ENCODE assay signal across 8 mouse cellular contexts in genomic region chr15:78913632-78914090, GRCm38 (mm10). TPM values are rescaled to one million over a fixed set of nuclear protein-coding genes. Genes with fewer than 3 reads are reported as not detected.
DNase-seq lines count a peak whose midpoint lies in the region; ATAC-seq and TF ChIP-seq lines count a peak whose summit lies in the region.

Gene Pdxp, plus strand, starts transcription at chr15:78913919.

- TF ChIP-seq POLR2A in thymus, adult 2 months (IDR thresholded peaks at IDR 0.05; ENCODE audit: control insufficient read depth, extremely low read depth, insufficient read depth, low read length, poor library complexity) = peak; percentile 90

- in situ Hi-C loops in Patski (cut with MboI; ENCODE audit: low pct_unique_long_range_greater_than_20kb) = no loop called here

- peak within 1 kb of the TSS; percentile 64 for H3K9ac ChIP-seq in lung, embryonic 15.5 days

- peak; percentile 89 for DNase-seq in Patski (ENCODE audit: low read depth, low spot score)
- peak; percentile 99 for DNase-seq in cerebellum, adult 9-11 months
- DNase-seq in hindbrain, embryonic 10.5 days (ENCODE audit: low spot score) = peak; percentile 99
- DNase-seq in layer of hippocampus, adult 9-10 months (ENCODE audit: low spot score) = peak; percentile 90
- DNase-seq in ovary, adult 18-20 months (ENCODE audit: low spot score) = peak; percentile 90
- peak; percentile 96 for DNase-seq in thymus, adult 2 months

- POLR2A ChIA-PET in Patski (lab: Charles Lee) = interaction anchor here (0.6 to 4.6 kb wide), 5 partner anchors 14 to 226 kb away, joined by 3 to 41 read pairs (median 8); partner anchors contain the start of genes Lgals1 and Nol12

- under 1% methylated on average over 51 of the region's 51 CpGs for WGBS in hindbrain, embryonic 10.5 days
- under 1% methylated on average over 50 of the region's 51 CpGs for WGBS in lung, embryonic 15.5 days
- under 1% methylated on average over 51 of the region's 51 CpGs for WGBS in thymus, adult 2 months

- no peaks in the 10 kb centered on the region for H3K27me3 ChIP-seq in Patski
- H3K27me3 ChIP-seq in hindbrain, embryonic 10.5 days (ENCODE audit: insufficient read depth, poor library complexity, severe bottlenecking) = no peaks in the 10 kb centered on the region; the same call in 1 of the 2 replicates
- no peaks in the 10 kb centered on the region for H3K27me3 ChIP-seq in lung, embryonic 15.5 days
- no peaks in the 10 kb centered on the region for H3K27me3 ChIP-seq in thymus, adult 2 months (ENCODE audit: control insufficient read depth, insufficient read depth, low read length)

- peak within 1 kb of the TSS; percentile 96 for H3K27ac ChIP-seq in hindbrain, embryonic 10.5 days
- peak within 1 kb of the TSS; percentile 87 for H3K27ac ChIP-seq in lung, embryonic 15.5 days
- H3K27ac ChIP-seq in thymus, adult 2 months (ENCODE audit: control insufficient read depth, insufficient read depth, low read length) = no peak within 1 kb of the TSS

- CTCF ChIA-PET in Patski (lab: Charles Lee) = interaction anchor here (0.6 to 5.7 kb wide), 5 partner anchors 11 to 49 kb away, joined by 3 to 136 read pairs (median 33); partner anchors contain the start of gene Nol12

- peaks cover 47% of the 10 kb centered on the region for H3K4me1 ChIP-seq in hindbrain, embryonic 10.5 days (replicated peaks)
- peaks cover 33% of the 10 kb centered on the region for H3K4me1 ChIP-seq in lung, embryonic 15.5 days
- peaks cover 26% of the 10 kb centered on the region for H3K4me1 ChIP-seq in thymus, adult 2 months (replicated peaks; ENCODE audit: control insufficient read depth, insufficient read depth, low read length)

- peak; percentile 85 for ATAC-seq in Patski
- peak; percentile 79 for ATAC-seq in frontal cortex, adult (ENCODE audit: low TSS enrichment)
- ATAC-seq in lung, embryonic 15.5 days (ENCODE audit: borderline replicate concordance, extremely low read depth, low FRiP score, low TSS enrichment) = peak; percentile 93

- TF ChIP-seq CTCF in Patski (IDR thresholded peaks at IDR 0.05) = no peak
- TF ChIP-seq CTCF in thymus, adult 2 months (IDR thresholded peaks at IDR 0.05; ENCODE audit: borderline replicate concordance, control insufficient read depth, extremely low read depth, insufficient read depth, low read length, poor library complexity) = peak; percentile 46; the same call in 1 of the 2 replicates

- peaks cover 32% of the 10 kb centered on the region for H3K36me3 ChIP-seq in hindbrain, embryonic 10.5 days
- H3K36me3 ChIP-seq in lung, embryonic 15.5 days = peaks cover 29% of the 10 kb centered on the region
- peaks cover 15% of the 10 kb centered on the region for H3K36me3 ChIP-seq in thymus, adult 2 months (ENCODE audit: control insufficient read depth, insufficient read depth, low read length)

- peak within 1 kb of the TSS; percentile 97 for H3K4me2 ChIP-seq in lung, embryonic 15.5 days

- H3K9me3 ChIP-seq in hindbrain, embryonic 10.5 days = no peaks in the 10 kb centered on the region
- H3K9me3 ChIP-seq in lung, embryonic 15.5 days = no peaks in the 10 kb centered on the region

- H3K4me3 ChIP-seq in hindbrain, embryonic 10.5 days = peak within 1 kb of the TSS; percentile 90
- H3K4me3 ChIP-seq in lung, embryonic 15.5 days = peak within 1 kb of the TSS; percentile 65
- peak within 1 kb of the TSS; percentile 70 for H3K4me3 ChIP-seq in thymus, adult 2 months (ENCODE audit: control insufficient read depth, insufficient read depth, low read length)

RNA-seq across cellular contexts. Expression of gene Pdxp, which starts in this region (rescaled TPM):
- 10.6 TPM for polyA plus RNA-seq in Patski (2021)
- polyA plus RNA-seq in hindbrain, embryonic 10.5 days (2016; fragmentation: Nextera tagmentation; extraction: Ambion mirVana) = 29.5 and 33.9 TPM in 2 replicates
- 13.3 and 13.8 TPM in 2 replicates for polyA plus RNA-seq in lung, embryonic 15.5 days (2015; fragmentation: Nextera tagmentation; extraction: Ambion mirVana)
- polyA plus RNA-seq in thymus, adult 2 months (2012; rRNA removed) = 72.0 and 94.8 TPM in 2 replicates
